33 mouse cellular contexts compared by ENCODE assay signal in genomic region chr4:134897256-134897655, GRCm38 (mm10). TPM values are rescaled to one million over a fixed set of nuclear protein-coding genes. Genes with fewer than 3 reads are reported as not detected.
DNase-seq lines count a peak whose midpoint lies in the region; ATAC-seq and TF ChIP-seq lines count a peak whose summit lies in the region.
"Had no signal": no experiment of that assay in that cellular context is flagged by ENCODE, and none has a peak within 500 bp of the region (broad histone marks: within the 10 kb centered on the region; RNA-seq: fewer than 3 reads in every experiment).

No protein-coding gene starts in this region.

- no peak overlapping the region for H3K9ac ChIP-seq in kidney, postnatal 0 days (ENCODE audit: low read depth, low read length)
- H3K9ac ChIP-seq: embryonic facial prominence, embryonic 13.5 days; forebrain, embryonic 13.5 days; hindbrain, embryonic 15.5 days; neural tube, embryonic 12.5 days had no signal

- H3K36me3 ChIP-seq in kidney, postnatal 0 days (ENCODE audit: insufficient read depth, low read length): peaks cover 44% of the 10 kb centered on the region

- no peak overlapping the region for H3K4me3 ChIP-seq in kidney, postnatal 0 days (replicated peaks; ENCODE audit: low read depth, low read length)
- H3K4me3 ChIP-seq: embryonic facial prominence, embryonic 13.5 days; forebrain, embryonic 13.5 days; hindbrain, embryonic 10.5 days; hindbrain, embryonic 15.5 days; left cerebral cortex, adult 2 months; myocyte; neural tube, embryonic 12.5 days had no signal

- 0 out of 2 replicates have a peak, but pooled peaks have one; percentile 49 for ATAC-seq in kidney, postnatal 0 days (replicated peaks; ENCODE audit: low FRiP score, low read depth)
- peak; percentile 23; the same call in 1 of the 2 replicates for ATAC-seq in erythroid progenitor cell, adult 5-6 weeks (replicated peaks; ENCODE audit: low FRiP score, poor library complexity, severe bottlenecking)
- ATAC-seq: forebrain, embryonic 13.5 days; inflammation-experienced regulatory T-cells, adult 6 months had no signal

- WGBS in kidney, postnatal 0 days: 88% methylated on average over 6 of the region's 6 CpGs

- DNase-seq in kidney, postnatal 0 days (ENCODE audit: low spot score): no peak
- DNase-seq in kidney, adult 11 months: no peak
- peak; percentile 91 for DNase-seq in adrenal gland, adult 2 months
- peak; percentile 87 for DNase-seq in adrenal gland, postnatal 14 days
- DNase-seq in cerebellum, adult 18-20 months: no peak
- no peak for DNase-seq in B cell, adult 2 months
- DNase-seq in right cerebral cortex, adult 2 months (ENCODE audit: low spot score in 2 of 2): no peak
- DNase-seq: cerebellum, adult 9-10 months; cerebellum, postnatal 36 days; embryo, embryonic 11 days; gastrocnemius, postnatal 14 days; heart, postnatal 14 days; kidney, adult 18-20 months; kidney, postnatal 25 days; lung, adult 2 months; lung, postnatal 10 days; right cerebral cortex, adult 18-20 months; right cerebral cortex, postnatal 4 days; thymus, postnatal 4 days had no signal

- no peaks in the 10 kb centered on the region for H3K9me3 ChIP-seq in kidney, postnatal 0 days (replicated peaks; ENCODE audit: low read length)
- H3K9me3 ChIP-seq: embryonic facial prominence, embryonic 13.5 days; forebrain, embryonic 13.5 days; hindbrain, embryonic 10.5 days; hindbrain, embryonic 15.5 days; neural tube, embryonic 12.5 days had no signal

- H3K4me2 ChIP-seq in kidney, postnatal 0 days (ENCODE audit: low read length): no peak overlapping the region
- H3K4me2 ChIP-seq: embryonic facial prominence, embryonic 13.5 days; forebrain, embryonic 13.5 days; hindbrain, embryonic 15.5 days; midbrain, embryonic 11.5 days; neural tube, embryonic 12.5 days had no signal

- H3K27ac ChIP-seq in kidney, postnatal 0 days: no peak overlapping the region
- H3K27ac ChIP-seq: embryonic facial prominence, embryonic 13.5 days; forebrain, embryonic 13.5 days; hindbrain, embryonic 10.5 days; hindbrain, embryonic 15.5 days; left cerebral cortex, adult 2 months; neural tube, embryonic 12.5 days had no signal

- no peak for TF ChIP-seq CTCF in kidney, postnatal 0 days (IDR thresholded peaks at IDR 0.05; ENCODE audit: low read depth)

- H3K4me1 ChIP-seq in kidney, postnatal 0 days (replicated peaks; ENCODE audit: insufficient read depth, low read length): no peaks in the 10 kb centered on the region
- H3K4me1 ChIP-seq: embryonic facial prominence, embryonic 13.5 days; forebrain, embryonic 13.5 days; hindbrain, embryonic 15.5 days had no signal

- H3K27me3 ChIP-seq in kidney, postnatal 0 days (ENCODE audit: insufficient read depth, low read length): no peaks in the 10 kb centered on the region
- H3K27me3 ChIP-seq: embryonic facial prominence, embryonic 13.5 days; forebrain, embryonic 13.5 days; hindbrain, embryonic 15.5 days; neural tube, embryonic 12.5 days had no signal

RNA-seq across cellular contexts. Expression of gene Tmem50a, which starts 17.6 kb away (rescaled TPM):
- polyA plus RNA-seq in kidney, postnatal 0 days (2015; fragmentation: Nextera tagmentation; extraction: Ambion mirVana): 169 and 188 TPM in 2 replicates
- 100 to 1,000 TPM; 231 to 336 TPM for total RNA-seq in adrenal gland, adult 2 months (2021)
- polyA plus RNA-seq in adrenal gland, adult 2 months (2012; rRNA removed): 150 and 191 TPM in 2 replicates
- 215 and 225 TPM in 2 replicates for total RNA-seq in adrenal gland, postnatal 14 days (2021)
- 85.5 and 150 TPM in 2 replicates for total RNA-seq in erythroid progenitor cell, adult 5-6 weeks (2015; ENCODE audit: low replicate concordance)
- 70.6 and 90.5 TPM in 2 replicates for total RNA-seq in erythroid progenitor cell, adult 5-6 weeks (2017; ENCODE audit: low replicate concordance)

RNA-seq across cellular contexts. Expression of gene Rsrp1, which starts 26.1 kb away (rescaled TPM):
- polyA plus RNA-seq in kidney, postnatal 0 days (2015; fragmentation: Nextera tagmentation; extraction: Ambion mirVana): 375 and 409 TPM in 2 replicates
- total RNA-seq in adrenal gland, adult 2 months (2021): 100 to 1,000 TPM; 313 to 460 TPM
- 2,634 and 2,855 TPM in 2 replicates for polyA plus RNA-seq in adrenal gland, adult 2 months (2012; rRNA removed)
- total RNA-seq in adrenal gland, postnatal 14 days (2021): 394 and 402 TPM in 2 replicates
- total RNA-seq in erythroid progenitor cell, adult 5-6 weeks (2015; ENCODE audit: low replicate concordance): 722 and 849 TPM in 2 replicates
- total RNA-seq in erythroid progenitor cell, adult 5-6 weeks (2017; ENCODE audit: low replicate concordance): 222 and 384 TPM in 2 replicates

RNA-seq across cellular contexts. Expression of gene Rhd, which starts 32.9 kb away (rescaled TPM):
- 0.32 and 0.40 TPM in 2 replicates for polyA plus RNA-seq in kidney, postnatal 0 days (2015; fragmentation: Nextera tagmentation; extraction: Ambion mirVana)
- total RNA-seq in adrenal gland, adult 2 months (2021): not detected
- polyA plus RNA-seq in adrenal gland, adult 2 months (2012; rRNA removed): 0.09 and 0.12 TPM in 2 replicates
- 1.1 and 8.4 TPM in 2 replicates for total RNA-seq in adrenal gland, postnatal 14 days (2021)
- total RNA-seq in erythroid progenitor cell, adult 5-6 weeks (2015; ENCODE audit: low replicate concordance): 1,050 and 1,093 TPM in 2 replicates
- 1,285 and 1,461 TPM in 2 replicates for total RNA-seq in erythroid progenitor cell, adult 5-6 weeks (2017; ENCODE audit: low replicate concordance)
- total RNA-seq: granulocyte monocyte progenitor cell, adult 5-6 weeks; layer of hippocampus, adult 18-20 months; layer of hippocampus, postnatal 14 days; left cerebral cortex, adult 2 months; left cerebral cortex, postnatal 36 days had no signal

RNA-seq across cellular contexts. Expression of gene Syf2, which starts 33.4 kb away (rescaled TPM):
- polyA plus RNA-seq in kidney, postnatal 0 days (2015; fragmentation: Nextera tagmentation; extraction: Ambion mirVana): 115 and 120 TPM in 2 replicates
- total RNA-seq in adrenal gland, adult 2 months (2021): 10 to 100 TPM; 85.5 to 97.8 TPM
- 7.0 and 8.6 TPM in 2 replicates for polyA plus RNA-seq in adrenal gland, adult 2 months (2012; rRNA removed)
- total RNA-seq in adrenal gland, postnatal 14 days (2021): 81.4 and 90.5 TPM in 2 replicates
- 66.7 and 95.9 TPM in 2 replicates for total RNA-seq in erythroid progenitor cell, adult 5-6 weeks (2015; ENCODE audit: low replicate concordance)
- total RNA-seq in erythroid progenitor cell, adult 5-6 weeks (2017; ENCODE audit: low replicate concordance): 180 and 263 TPM in 2 replicates

RNA-seq across cellular contexts. Expression of gene Maco1, which starts 44.1 kb away (rescaled TPM):
- 31.2 and 32.4 TPM in 2 replicates for polyA plus RNA-seq in kidney, postnatal 0 days (2015; fragmentation: Nextera tagmentation; extraction: Ambion mirVana)
- total RNA-seq in adrenal gland, adult 2 months (2021): 10 to 100 TPM; 35.6 to 37.1 TPM
- 14.2 and 15.6 TPM in 2 replicates for polyA plus RNA-seq in adrenal gland, adult 2 months (2012; rRNA removed)
- total RNA-seq in adrenal gland, postnatal 14 days (2021): 35.3 and 35.6 TPM in 2 replicates
- 61.6 and 62.9 TPM in 2 replicates for total RNA-seq in erythroid progenitor cell, adult 5-6 weeks (2015; ENCODE audit: low replicate concordance)
- total RNA-seq in erythroid progenitor cell, adult 5-6 weeks (2017; ENCODE audit: low replicate concordance): 125 and 136 TPM in 2 replicates

Comparison
In these comparisons a context has a peak if more than half of its experiments do, and no peak if none do; other contexts are left out.
1. DNase-seq: peak in adrenal gland, adult 2 months (single experiment) and adrenal gland, postnatal 14 days (single experiment); none in kidney, postnatal 0 days (single experiment), kidney, adult 11 months (single experiment), cerebellum, adult 18-20 months (0 of 2), B cell, adult 2 months (0 of 2) and right cerebral cortex, adult 2 months (0 of 2).
2. RNA of gene Rhd, which starts 32.9 kb away (total RNA-seq): 1,050 to 1,461 TPM in erythroid progenitor cell, adult 5-6 weeks; 1.1 to 8.4 TPM in adrenal gland, postnatal 14 days and not detected in adrenal gland, adult 2 months; every median in the first group is over 100 times any median in the second.